Mouse (Mus musculus): Measurements from ENCODE around the gene Dvl1. TPM values are rescaled to one million over a fixed set of nuclear protein-coding genes. Genes with fewer than 3 reads are reported as not detected.
A peak's percentile ranks its signal among the peaks of the same experiment; 100 is the strongest.

Dvl1 gene
- polyA plus RNA-seq, 1 experiment, result 153 TPM

GRCm38 (mm10) chr4:155848434-155849095, 1.4 kb downstream of the Dvl1 start:
- peak overlapping the region; percentile 91 for H3K4me3 ChIP-seq (ENCODE audit: low read depth, low read length)
- H3K27me3 ChIP-seq (ENCODE audit: control insufficient read depth, insufficient read depth, low read length), result no peaks in the 10 kb centered on the region
- H3K27ac ChIP-seq (ENCODE audit: insufficient read depth, low read depth, low read length), result peak overlapping the region; percentile 64
- TF ChIP-seq CTCF (IDR thresholded peaks at IDR 0.05; ENCODE audit: extremely low read depth, insufficient read length, insufficient replicate concordance, low read depth, low read length) (no peak), POLR2A (IDR thresholded peaks at IDR 0.05; ENCODE audit: low read depth, low read length) (no peak)
- 0 out of 2 replicates have a peak, but pooled peaks cover 2% of the 10 kb centered on the region for H3K36me3 ChIP-seq (ENCODE audit: control insufficient read depth, insufficient read depth, low read length)
- H3K4me1 ChIP-seq (ENCODE audit: control insufficient read depth, insufficient read depth, insufficient read length, low read length), result peaks cover 27% of the 10 kb centered on the region
- WGBS, result 44% methylated on average over 7 of the region's 7 CpGs

DNA sequence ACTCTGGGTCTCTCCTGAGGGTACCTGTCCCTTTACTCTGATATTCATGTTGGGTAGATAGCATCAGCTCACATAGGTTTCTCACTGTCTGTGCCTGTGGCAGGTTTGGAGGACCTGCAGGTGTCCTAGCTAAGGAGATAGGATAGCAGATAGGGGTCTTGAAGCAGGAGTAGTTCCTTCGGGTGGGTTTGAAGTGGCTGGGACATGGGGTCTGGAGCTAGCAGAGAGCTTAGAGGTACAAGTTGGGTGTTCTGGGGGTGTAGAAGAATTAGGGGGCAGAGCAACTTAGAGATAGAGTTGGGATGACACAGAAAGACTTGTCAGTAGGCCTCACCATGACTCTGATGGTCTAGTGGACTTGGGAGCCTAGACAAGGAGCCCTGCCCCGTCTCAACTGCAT, 2.2 kb downstream of the Dvl1 start:
- 54% methylated on average over 2 of the region's 2 CpGs for WGBS
- TF ChIP-seq POLR2A (IDR thresholded peaks at IDR 0.05; ENCODE audit: low read depth, low read length) (no peak), CTCF (IDR thresholded peaks at IDR 0.05; ENCODE audit: extremely low read depth, insufficient read length, insufficient replicate concordance, low read depth, low read length) (no peak)
- Histone ChIP-seq H3K4me1 (ENCODE audit: control insufficient read depth, insufficient read depth, insufficient read length, low read length) (peaks cover 27% of the 10 kb centered on the region), H3K4me3 (ENCODE audit: low read depth, low read length) (no peak overlapping the region), H3K36me3 (ENCODE audit: control insufficient read depth, insufficient read depth, low read length) (peaks cover 6% of the 10 kb centered on the region; the same call in 1 of the 2 replicates), H3K27ac (ENCODE audit: insufficient read depth, low read depth, low read length) (peak overlapping the region; percentile 24), H3K27me3 (ENCODE audit: control insufficient read depth, insufficient read depth, low read length) (no peaks in the 10 kb centered on the region)

GRCm38 (mm10) chr4:155849792-155850451, 2.7 kb downstream of the Dvl1 start:
- no peak for TF ChIP-seq CTCF (IDR thresholded peaks at IDR 0.05; ENCODE audit: extremely low read depth, insufficient read length, insufficient replicate concordance, low read depth, low read length)
- no peak for TF ChIP-seq POLR2A (IDR thresholded peaks at IDR 0.05; ENCODE audit: low read depth, low read length)
- Histone ChIP-seq H3K27me3 (ENCODE audit: control insufficient read depth, insufficient read depth, low read length) (no peaks in the 10 kb centered on the region), H3K27ac (ENCODE audit: insufficient read depth, low read depth, low read length) (peak overlapping the region; percentile 24), H3K36me3 (ENCODE audit: control insufficient read depth, insufficient read depth, low read length) (peaks cover 11% of the 10 kb centered on the region), H3K4me3 (ENCODE audit: low read depth, low read length) (no peak overlapping the region), H3K4me1 (ENCODE audit: control insufficient read depth, insufficient read depth, insufficient read length, low read length) (peaks cover 27% of the 10 kb centered on the region)
- WGBS, result 30% methylated on average over 3 of the region's 3 CpGs

DNA sequence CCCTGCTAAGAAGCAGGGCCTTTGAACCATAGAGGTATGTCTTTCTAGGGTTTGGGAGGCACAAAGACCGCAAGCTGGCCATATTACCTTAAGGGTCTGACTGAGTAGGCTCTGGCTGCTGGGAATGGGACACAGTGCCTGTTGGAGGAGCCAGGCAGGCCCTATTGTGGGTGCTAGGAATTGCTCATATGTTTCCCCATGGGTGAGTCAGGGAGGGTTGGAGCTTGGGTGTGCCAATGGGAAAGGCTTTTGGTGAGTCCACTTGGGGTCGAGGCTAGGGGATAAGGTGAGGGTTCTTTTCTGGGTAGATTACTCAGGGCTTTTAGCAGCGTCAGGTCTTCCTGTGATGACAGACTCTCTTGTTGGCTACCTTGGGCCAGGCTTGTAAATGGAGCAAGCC, 4.2 kb downstream of the Dvl1 start:
- Histone ChIP-seq H3K4me1 (ENCODE audit: control insufficient read depth, insufficient read depth, insufficient read length, low read length) (peaks cover 27% of the 10 kb centered on the region), H3K4me3 (ENCODE audit: low read depth, low read length) (no peak overlapping the region), H3K27me3 (ENCODE audit: control insufficient read depth, insufficient read depth, low read length) (no peaks in the 10 kb centered on the region), H3K27ac (ENCODE audit: insufficient read depth, low read depth, low read length) (no peak overlapping the region), H3K36me3 (ENCODE audit: control insufficient read depth, insufficient read depth, low read length) (peaks cover 26% of the 10 kb centered on the region)
- WGBS, result 72% methylated on average over 3 of the region's 3 CpGs
- TF ChIP-seq POLR2A (IDR thresholded peaks at IDR 0.05; ENCODE audit: low read depth, low read length), result no peak
- TF ChIP-seq CTCF (IDR thresholded peaks at IDR 0.05; ENCODE audit: extremely low read depth, insufficient read length, insufficient replicate concordance, low read depth, low read length), result no peak

DNA sequence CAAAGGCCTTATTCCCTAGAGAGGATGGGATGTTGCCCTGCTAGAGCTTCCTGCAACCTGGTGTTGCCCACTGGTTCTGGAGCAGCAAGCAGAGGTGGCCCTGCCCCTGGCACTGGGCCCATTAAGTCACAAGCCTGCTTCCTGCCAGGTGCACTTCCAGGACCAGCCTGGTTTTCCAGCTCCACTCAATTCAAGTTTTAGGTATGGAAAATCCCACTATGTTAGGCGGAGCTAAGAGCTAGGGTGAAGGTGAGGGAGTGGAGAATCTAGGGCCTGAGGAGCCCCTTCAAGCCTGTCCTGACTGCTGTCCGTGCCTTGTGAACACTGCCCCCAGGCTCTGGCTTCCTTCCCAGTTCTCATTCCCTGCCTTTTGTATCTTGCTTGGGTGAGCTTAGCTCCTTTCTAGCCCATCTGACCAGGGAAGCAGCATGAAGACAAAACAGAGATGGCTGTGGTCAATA, 4.8 kb downstream of the Dvl1 start:
- Histone ChIP-seq H3K27me3 (ENCODE audit: control insufficient read depth, insufficient read depth, low read length) (no peaks in the 10 kb centered on the region), H3K4me1 (ENCODE audit: control insufficient read depth, insufficient read depth, insufficient read length, low read length) (peaks cover 27% of the 10 kb centered on the region), H3K36me3 (ENCODE audit: control insufficient read depth, insufficient read depth, low read length) (peaks cover 30% of the 10 kb centered on the region), H3K27ac (ENCODE audit: insufficient read depth, low read depth, low read length) (no peak overlapping the region), H3K4me3 (ENCODE audit: low read depth, low read length) (no peak overlapping the region)
- TF ChIP-seq POLR2A (IDR thresholded peaks at IDR 0.05; ENCODE audit: low read depth, low read length), result no peak
- no peak for TF ChIP-seq CTCF (IDR thresholded peaks at IDR 0.05; ENCODE audit: extremely low read depth, insufficient read length, insufficient replicate concordance, low read depth, low read length)
- WGBS, result 45% methylated on average over 2 of the region's 2 CpGs

DNA sequence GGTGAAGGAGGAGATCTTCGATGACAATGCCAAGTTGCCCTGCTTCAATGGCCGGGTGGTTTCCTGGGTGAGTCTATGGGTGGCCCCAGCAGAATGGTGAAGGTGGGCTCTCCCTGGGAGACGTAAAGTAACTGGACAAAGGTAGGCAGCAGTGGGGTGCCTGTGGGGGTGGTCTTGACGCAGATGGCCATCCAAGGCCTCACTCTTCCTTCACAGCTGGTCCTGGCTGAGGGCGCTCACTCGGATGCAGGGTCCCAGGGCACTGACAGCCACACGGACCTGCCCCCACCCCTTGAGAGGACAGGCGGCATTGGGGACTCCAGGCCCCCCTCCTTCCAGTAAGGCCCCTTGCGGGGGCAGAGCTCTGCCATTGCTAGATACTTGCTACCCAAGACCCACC, 6.2 kb downstream of the Dvl1 start:
- TF ChIP-seq POLR2A (IDR thresholded peaks at IDR 0.05; ENCODE audit: low read depth, low read length) (no peak), CTCF (IDR thresholded peaks at IDR 0.05; ENCODE audit: extremely low read depth, insufficient read length, insufficient replicate concordance, low read depth, low read length) (no peak)
- Histone ChIP-seq H3K27ac (ENCODE audit: insufficient read depth, low read depth, low read length) (no peak overlapping the region), H3K4me1 (ENCODE audit: control insufficient read depth, insufficient read depth, insufficient read length, low read length) (peaks cover 26% of the 10 kb centered on the region), H3K4me3 (ENCODE audit: low read depth, low read length) (no peak overlapping the region), H3K36me3 (ENCODE audit: control insufficient read depth, insufficient read depth, low read length) (peaks cover 40% of the 10 kb centered on the region), H3K27me3 (ENCODE audit: control insufficient read depth, insufficient read depth, low read length) (no peaks in the 10 kb centered on the region)
- WGBS, result 90% methylated on average over 9 of the region's 9 CpGs

GRCm38 (mm10) chr4:155854991-155855390, 7.8 kb downstream of the Dvl1 start:
- TF ChIP-seq CTCF (IDR thresholded peaks at IDR 0.05; ENCODE audit: extremely low read depth, insufficient read length, insufficient replicate concordance, low read depth, low read length) (no peak), POLR2A (IDR thresholded peaks at IDR 0.05; ENCODE audit: low read depth, low read length) (no peak)
- peaks cover 12% of the 10 kb centered on the region; the same call in 1 of the 2 replicates for H3K4me1 ChIP-seq (ENCODE audit: control insufficient read depth, insufficient read depth, insufficient read length, low read length)
- H3K4me3 ChIP-seq (ENCODE audit: low read depth, low read length), result no peak overlapping the region
- peaks cover 48% of the 10 kb centered on the region for H3K36me3 ChIP-seq (ENCODE audit: control insufficient read depth, insufficient read depth, low read length)
- 92% methylated on average over 12 of the region's 12 CpGs for WGBS
- no peaks in the 10 kb centered on the region for H3K27me3 ChIP-seq (ENCODE audit: control insufficient read depth, insufficient read depth, low read length)
- no peak overlapping the region for H3K27ac ChIP-seq (ENCODE audit: insufficient read depth, low read depth, low read length)

Data from small intestine, adult 2 months (tissue).